Mouse (Mus musculus): Measurements from ENCODE around the gene Tmem104.

Gene Tmem104

Small RNA genes within 50 kb of the gene (microRNA-seq; reads per million reads assigned to microRNA genes)
- 0 reads per million in 2 experiments for gene Gm25837
